Mouse (Mus musculus) intestine, embryonic 16.5 days (tissue): ENCODE measurements at regions not wholly inside any gene's neighbourhood (a gene's known extent, or its start where the extent isn't known, plus 50 kb on each side); places are given as distances from the start of the nearest gene placed in this dataset.

Experiments
- ATAC-seq: fragments of 200-750 bp; cut with Nextera tagmentation; 2 replicates; pipeline ENCODE4 v1.8.0; 2017; ENCODE audit warnings: moderate TSS enrichment, moderate library complexity
- H3K27ac ChIP-seq: fragments of 300-500 bp; sonication (generic); 2 replicates; pipeline ENCODE4 v1.5.1; 2014; ENCODE audit warnings: mild to moderate bottlenecking, low read length
- H3K27me3 ChIP-seq: fragments of 300-500 bp; sonication (generic); replicated peaks from 2 replicates; pipeline ENCODE4 v1.6.1; 2014; ENCODE audit warnings: low read length, control low read depth, mixed read lengths; ENCODE audit not compliant: control insufficient read depth, insufficient read depth
- H3K36me3 ChIP-seq: fragments of 300-500 bp; sonication (generic); 2 replicates; pipeline ENCODE4 v1.6.1; 2014; ENCODE audit warnings: low read length, control low read depth; ENCODE audit not compliant: control insufficient read depth, insufficient read depth
- H3K4me1 ChIP-seq: fragments of 300-500 bp; sonication (generic); 2 replicates; pipeline ENCODE4 v1.6.1; 2014; ENCODE audit warnings: low read length, control low read depth, mixed read lengths; ENCODE audit not compliant: control insufficient read depth, insufficient read depth
- H3K4me2 ChIP-seq: fragments of 300-500 bp; sonication (generic); 2 replicates; pipeline ENCODE4 v1.6.1; 2014; ENCODE audit warnings: low read depth, low read length, control low read depth
- H3K4me3 ChIP-seq: fragments of 300-500 bp; sonication (generic); 2 replicates; pipeline ENCODE4 v1.5.1; 2014; ENCODE audit warnings: mild to moderate bottlenecking, low read length
- H3K9ac ChIP-seq: fragments of 300-500 bp; sonication (generic); 2 replicates; pipeline ENCODE4 v1.6.1; 2014; ENCODE audit warnings: low read depth, low read length
- H3K9me3 ChIP-seq: fragments of 300-500 bp; sonication (generic); 2 replicates; pipeline ENCODE4 v1.6.1; 2016; ENCODE audit warnings: low read length, control low read depth; ENCODE audit not compliant: control insufficient read depth
- WGBS: fragments of 180-500 bp; shearing (Covaris S2); extraction: QIAGEN DNeasy Blood & Tissue Kit; methylation state at CpG from one replicate; pipeline ENCODE4 v1.1.7; 2014; 5-methylcytosine and 5-hydroxymethylcytosine counted together

DNA sequence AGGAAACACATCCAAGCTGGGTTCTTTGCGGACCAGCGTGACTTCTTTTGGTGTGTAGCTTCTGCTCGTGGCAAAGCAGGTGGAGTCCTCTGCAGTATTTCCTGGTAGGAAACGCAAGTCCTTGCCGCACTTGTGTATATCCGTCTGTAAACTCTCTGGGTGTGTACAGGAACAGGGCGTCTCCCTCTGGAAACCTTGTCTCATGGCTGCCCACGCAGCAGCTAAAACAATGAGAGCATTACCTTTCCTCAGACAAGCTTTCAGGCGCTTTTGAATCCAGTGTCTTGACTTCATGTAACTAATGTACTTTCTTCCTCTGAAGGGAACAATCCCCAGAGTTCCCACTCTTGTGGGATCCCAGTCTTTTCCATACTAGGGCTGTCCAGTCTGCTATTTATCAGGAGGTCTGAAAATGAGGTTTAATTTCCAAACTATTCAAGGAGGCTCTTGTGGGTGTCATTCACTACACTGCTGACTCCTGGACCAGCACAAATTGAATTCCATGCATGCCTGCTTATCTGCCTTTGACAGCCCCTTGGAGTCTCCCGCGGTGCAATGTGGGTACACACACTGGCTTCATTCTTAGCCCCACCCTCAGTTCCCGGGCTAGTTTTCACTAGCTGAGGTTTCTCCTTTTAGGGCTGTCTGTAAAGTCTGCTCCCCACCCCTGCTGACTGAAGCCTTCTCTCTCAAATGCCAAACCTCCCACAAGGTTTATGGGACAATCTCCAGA lies 161.6 kb upstream of the Anxa10 start:
- H3K9me3 ChIP-seq = no peaks in the 10 kb centered on the region
- no peak overlapping the region for H3K4me3 ChIP-seq
- H3K27me3 ChIP-seq = no peaks in the 10 kb centered on the region
- peaks cover 4% of the 10 kb centered on the region; the same call in 1 of the 2 replicates for H3K4me1 ChIP-seq
- peak; percentile 73; the same call in 1 of the 2 replicates for ATAC-seq
- no peaks in the 10 kb centered on the region for H3K36me3 ChIP-seq
- no peak overlapping the region for H3K9ac ChIP-seq
- peak overlapping the region; percentile 12; the same call in 1 of the 2 replicates for H3K4me2 ChIP-seq
- WGBS = 51% methylated on average over 12 of the region's 12 CpGs
- H3K27ac ChIP-seq = no peak overlapping the region

GRCm38 (mm10) chr8:62250551-62250950 lies 127.6 kb upstream of the Anxa10 start:
- no peak for ATAC-seq
- H3K9ac ChIP-seq = no peak overlapping the region
- H3K4me3 ChIP-seq = no peak overlapping the region
- no peaks in the 10 kb centered on the region for H3K4me1 ChIP-seq
- no peak overlapping the region for H3K27ac ChIP-seq
- H3K4me2 ChIP-seq = no peak overlapping the region
- H3K27me3 ChIP-seq = no peaks in the 10 kb centered on the region
- no peaks in the 10 kb centered on the region for H3K9me3 ChIP-seq
- WGBS = 84% methylated on average over 6 of the region's 6 CpGs
- H3K36me3 ChIP-seq = no peaks in the 10 kb centered on the region
